Mouse (Mus musculus): ENCODE measurements around the gene Aars2. TPM values are rescaled to one million over a fixed set of nuclear protein-coding genes. Genes with fewer than 3 reads are reported as not detected.
A peak's percentile ranks its signal among the peaks of the same experiment; 100 is the strongest.

Aars2 gene
- polyA plus RNA-seq, 1 experiment from 2014 or later, result 17.4 TPM

- Histone ChIP-seq H3K4me1 (ENCODE audit: insufficient read depth) (no peaks in the 10 kb centered on the region), H3K9ac (no peak overlapping the region), H3K27ac (ENCODE audit: low read depth) (no peak overlapping the region), H3K4me2 (no peak overlapping the region), H3K9me3 (ENCODE audit: low read depth, low read length) (no peaks in the 10 kb centered on the region), H3K36me3 (ENCODE audit: insufficient read depth) (no peaks in the 10 kb centered on the region), H3K4me3 (ENCODE audit: low read depth, low read length) (no peak overlapping the region), H3K27me3 (ENCODE audit: insufficient read depth, low read length) (no peaks in the 10 kb centered on the region)
- TF ChIP-seq CTCF (IDR thresholded peaks at IDR 0.05; ENCODE audit: low read depth), result no peak
- no peak for DNase-seq
- no peak for ATAC-seq (ENCODE audit: insufficient read depth)
- 78% methylated on average over 7 of the region's 7 CpGs for WGBS
These were observed 21.1 kb upstream of the Aars2 start for GRCm38 (mm10) chr17:45485581-45485980.

DNA sequence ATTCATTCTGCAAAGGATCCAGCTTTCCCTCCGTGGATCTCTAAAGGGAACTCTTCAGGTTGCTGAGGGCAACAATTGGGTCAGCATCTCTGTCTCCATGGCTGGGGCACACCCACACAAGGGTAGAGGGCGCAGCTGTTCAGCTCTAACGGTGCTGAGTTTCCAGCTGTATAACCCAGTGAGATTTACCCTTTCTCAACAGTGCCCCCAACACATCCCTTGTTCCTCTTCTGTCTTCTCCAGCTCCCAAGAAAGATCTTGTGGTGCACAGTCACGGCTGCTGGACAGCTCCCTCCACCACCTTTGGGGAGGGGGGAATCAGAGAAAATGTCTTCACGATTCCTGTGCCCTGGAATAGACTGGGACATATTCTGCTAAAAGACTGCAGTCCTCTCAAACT is 19.4 kb upstream of the Aars2 start:
- Histone ChIP-seq H3K4me2 (no peak overlapping the region), H3K36me3 (ENCODE audit: insufficient read depth) (no peaks in the 10 kb centered on the region), H3K27ac (ENCODE audit: low read depth) (no peak overlapping the region), H3K27me3 (ENCODE audit: insufficient read depth, low read length) (no peaks in the 10 kb centered on the region), H3K9me3 (ENCODE audit: low read depth, low read length) (no peaks in the 10 kb centered on the region), H3K4me1 (ENCODE audit: insufficient read depth) (no peaks in the 10 kb centered on the region), H3K9ac (no peak overlapping the region), H3K4me3 (ENCODE audit: low read depth, low read length) (no peak overlapping the region)
- ATAC-seq (ENCODE audit: insufficient read depth) (no peak), DNase-seq (peak; percentile 28)
- no peak for TF ChIP-seq CTCF (IDR thresholded peaks at IDR 0.05; ENCODE audit: low read depth)
- WGBS, result 9% methylated on average over 5 of the region's 5 CpGs

DNA sequence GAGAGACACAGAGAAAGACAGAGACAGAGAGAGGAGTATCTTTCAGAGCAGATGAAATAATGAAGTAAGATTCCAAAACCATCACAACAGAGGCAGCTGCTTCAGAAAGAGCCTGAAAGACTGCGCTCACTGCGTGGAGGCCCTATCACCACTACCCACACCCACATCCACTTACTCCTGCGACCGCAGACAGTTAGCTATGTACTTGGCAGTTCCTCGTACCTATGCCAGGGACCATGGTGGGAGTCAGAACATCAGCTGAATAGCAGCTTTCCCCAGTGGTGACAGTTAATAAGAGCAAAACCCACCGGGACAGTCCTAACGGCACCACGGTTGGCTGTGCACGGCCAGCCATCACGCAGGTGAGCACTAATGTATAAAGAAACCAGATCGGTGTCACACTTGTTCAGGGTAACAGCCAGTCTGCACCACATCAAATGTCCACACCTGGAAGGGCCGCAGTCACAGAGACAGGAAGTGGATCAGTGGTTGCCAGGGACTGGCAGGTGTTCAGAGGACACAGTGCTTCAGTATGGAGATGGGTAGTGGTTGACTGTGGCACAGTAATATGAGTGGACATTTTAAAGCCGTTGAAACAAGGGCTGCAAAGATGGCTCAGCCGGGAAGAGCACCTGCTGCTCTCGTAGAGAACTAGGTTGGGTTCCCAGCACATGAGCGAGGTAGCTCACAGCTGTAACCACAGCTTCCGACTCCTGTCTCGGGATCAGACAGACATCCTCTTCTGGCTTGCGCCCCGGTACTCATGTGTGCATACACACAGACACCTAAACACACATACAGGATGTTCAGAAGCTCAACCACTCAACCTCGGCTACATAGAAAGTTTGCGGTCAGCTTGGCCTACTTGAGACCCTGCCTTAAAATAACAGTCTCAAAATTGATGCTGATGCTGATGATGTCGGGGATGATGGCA is 18.1 kb upstream of the Aars2 start:
- Histone ChIP-seq H3K4me1 (ENCODE audit: insufficient read depth) (no peaks in the 10 kb centered on the region), H3K9me3 (ENCODE audit: low read depth, low read length) (no peaks in the 10 kb centered on the region), H3K27ac (ENCODE audit: low read depth) (no peak overlapping the region), H3K4me3 (ENCODE audit: low read depth, low read length) (no peak overlapping the region), H3K27me3 (ENCODE audit: insufficient read depth, low read length) (no peaks in the 10 kb centered on the region), H3K9ac (no peak overlapping the region), H3K36me3 (ENCODE audit: insufficient read depth) (no peaks in the 10 kb centered on the region), H3K4me2 (no peak overlapping the region)
- DNase-seq, result no peak
- 80% methylated on average over 23 of the region's 23 CpGs for WGBS
- no peak for ATAC-seq (ENCODE audit: insufficient read depth)
- TF ChIP-seq CTCF (IDR thresholded peaks at IDR 0.05; ENCODE audit: low read depth), result no peak

DNA sequence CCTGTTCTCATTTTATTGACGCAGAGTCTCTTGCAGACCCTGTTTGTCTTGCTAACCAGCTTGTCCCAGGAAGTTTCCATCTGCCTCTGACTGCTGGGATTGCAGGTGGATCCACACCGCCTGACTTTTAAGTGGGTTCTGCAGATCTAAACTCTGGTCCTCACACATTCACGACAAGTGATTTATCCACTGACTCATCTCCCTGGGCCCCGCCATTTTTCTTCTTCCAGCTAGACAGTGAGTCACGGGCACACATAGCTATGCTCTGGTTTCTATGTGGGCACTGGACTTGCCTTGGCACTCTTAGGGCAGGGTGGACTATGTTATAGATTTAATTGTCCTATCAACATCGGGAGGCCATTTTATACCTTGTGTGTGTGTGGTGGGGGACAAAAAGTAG is 16.9 kb upstream of the Aars2 start:
- DNase-seq, result no peak
- Histone ChIP-seq H3K4me1 (ENCODE audit: insufficient read depth) (no peaks in the 10 kb centered on the region), H3K9me3 (ENCODE audit: low read depth, low read length) (no peaks in the 10 kb centered on the region), H3K4me3 (ENCODE audit: low read depth, low read length) (no peak overlapping the region), H3K27me3 (ENCODE audit: insufficient read depth, low read length) (no peaks in the 10 kb centered on the region), H3K4me2 (no peak overlapping the region), H3K36me3 (ENCODE audit: insufficient read depth) (no peaks in the 10 kb centered on the region), H3K27ac (ENCODE audit: low read depth) (no peak overlapping the region), H3K9ac (no peak overlapping the region)
- no peak for ATAC-seq (ENCODE audit: insufficient read depth)
- 75% methylated on average over 6 of the region's 6 CpGs for WGBS
- no peak for TF ChIP-seq CTCF (IDR thresholded peaks at IDR 0.05; ENCODE audit: low read depth)

- no peaks in the 10 kb centered on the region for H3K36me3 ChIP-seq (ENCODE audit: insufficient read depth)
- H3K27me3 ChIP-seq (ENCODE audit: insufficient read depth, low read length), result no peaks in the 10 kb centered on the region
- 50% methylated on average over 13 of the region's 13 CpGs for WGBS
- no peak overlapping the region for H3K9ac ChIP-seq
- DNase-seq, result no peak
- H3K4me2 ChIP-seq, result no peak overlapping the region
- TF ChIP-seq CTCF (IDR thresholded peaks at IDR 0.05; ENCODE audit: low read depth), result no peak
- ATAC-seq (ENCODE audit: insufficient read depth), result no peak
- H3K4me1 ChIP-seq (ENCODE audit: insufficient read depth), result no peaks in the 10 kb centered on the region
- no peak overlapping the region for H3K4me3 ChIP-seq (ENCODE audit: low read depth, low read length)
- no peaks in the 10 kb centered on the region for H3K9me3 ChIP-seq (ENCODE audit: low read depth, low read length)
- H3K27ac ChIP-seq (ENCODE audit: low read depth), result no peak overlapping the region
These were observed 16.0 kb upstream of the Aars2 start for GRCm38 (mm10) chr17:45490532-45491154.

- 67% methylated on average over 11 of the region's 11 CpGs for WGBS
- no peak for ATAC-seq (ENCODE audit: insufficient read depth)
- Histone ChIP-seq H3K4me1 (ENCODE audit: insufficient read depth) (no peaks in the 10 kb centered on the region), H3K4me2 (no peak overlapping the region), H3K36me3 (ENCODE audit: insufficient read depth) (no peaks in the 10 kb centered on the region), H3K27me3 (ENCODE audit: insufficient read depth, low read length) (no peaks in the 10 kb centered on the region), H3K9ac (no peak overlapping the region), H3K27ac (ENCODE audit: low read depth) (no peak overlapping the region), H3K9me3 (ENCODE audit: low read depth, low read length) (no peaks in the 10 kb centered on the region), H3K4me3 (ENCODE audit: low read depth, low read length) (no peak overlapping the region)
- no peak for DNase-seq
- TF ChIP-seq CTCF (IDR thresholded peaks at IDR 0.05; ENCODE audit: low read depth), result no peak
These were observed 11.2 kb upstream of the Aars2 start for GRCm38 (mm10) chr17:45495398-45495797.

GRCm38 (mm10) chr17:45498397-45498796 is 8.2 kb upstream of the Aars2 start:
- Histone ChIP-seq H3K4me2 (no peak overlapping the region), H3K27ac (ENCODE audit: low read depth) (no peak overlapping the region), H3K36me3 (ENCODE audit: insufficient read depth) (no peaks in the 10 kb centered on the region), H3K9ac (no peak overlapping the region), H3K4me1 (ENCODE audit: insufficient read depth) (no peaks in the 10 kb centered on the region), H3K27me3 (ENCODE audit: insufficient read depth, low read length) (no peaks in the 10 kb centered on the region), H3K9me3 (ENCODE audit: low read depth, low read length) (no peaks in the 10 kb centered on the region), H3K4me3 (ENCODE audit: low read depth, low read length) (no peak overlapping the region)
- no peak for TF ChIP-seq CTCF (IDR thresholded peaks at IDR 0.05; ENCODE audit: low read depth)
- WGBS, result 74% methylated on average over 13 of the region's 13 CpGs
- ATAC-seq (ENCODE audit: insufficient read depth) (no peak), DNase-seq (no peak)
